Comparison of ENCODE assay signal across 11 mouse cellular contexts in genomic region chr9:108693946-108694345, GRCm38 (mm10). TPM values are rescaled to one million over a fixed set of nuclear protein-coding genes. Genes with fewer than 3 reads are reported as not detected.
DNase-seq lines count a peak whose midpoint lies in the region; ATAC-seq and TF ChIP-seq lines count a peak whose summit lies in the region.
"Had no signal": no experiment of that assay in that cellular context is flagged by ENCODE, and none has a peak within 500 bp of the region (broad histone marks: within the 10 kb centered on the region; RNA-seq: fewer than 3 reads in every experiment).

No protein-coding gene starts in this region.

- DNase-seq in heart, adult 11 months: peak; percentile 73
- DNase-seq in heart, postnatal 25 days (ENCODE audit: low spot score): no peak
- DNase-seq in midbrain, embryonic 10.5 days (ENCODE audit: low spot score): no peak
- DNase-seq in midbrain, embryonic 11.5 days (ENCODE audit: low spot score, missing footprints): no peak
- DNase-seq in liver, embryonic 14.5 days (ENCODE audit: low read depth in 3 of 3, low spot score in 3 of 3): no peak
- DNase-seq in stomach, postnatal 0 days (ENCODE audit: low spot score): no peak
- no peak for DNase-seq in urinary bladder, adult 18-20 months (ENCODE audit: low spot score in 2 of 2)
- no peak for DNase-seq in lung, adult 18-20 months
- DNase-seq: retina, postnatal 1 day; thymus, postnatal 4 days had no signal

- no peak for TF ChIP-seq EP300 in liver, embryonic 14.5 days (IDR thresholded peaks at IDR 0.05; ENCODE audit: low read depth)
- no peak for TF ChIP-seq EP300 in stomach, postnatal 0 days (optimal IDR thresholded peaks at IDR 0.05)

- H3K4me3 ChIP-seq in midbrain, embryonic 10.5 days: peak overlapping the region; percentile 78
- no peak overlapping the region for H3K4me3 ChIP-seq in midbrain, embryonic 11.5 days (ENCODE audit: low read depth, low read length)
- no peak overlapping the region for H3K4me3 ChIP-seq in liver, embryonic 14.5 days (ENCODE audit: insufficient read depth in 1 of 2, low read depth in 2 of 2, low read length in 2 of 2)
- no peak overlapping the region for H3K4me3 ChIP-seq in stomach, postnatal 0 days (ENCODE audit: low read depth, low read length)

- intact Hi-C loops in heart, postnatal 25 days (cut with DNase I): no loop called here

- H3K27ac ChIP-seq in midbrain, embryonic 10.5 days (replicated peaks): no peak overlapping the region
- H3K27ac ChIP-seq in midbrain, embryonic 11.5 days (ENCODE audit: low read depth, low read length): no peak overlapping the region
- H3K27ac ChIP-seq in liver, embryonic 14.5 days: no peak overlapping the region
- H3K27ac ChIP-seq in stomach, postnatal 0 days (replicated peaks): no peak overlapping the region

- H3K4me2 ChIP-seq in midbrain, embryonic 11.5 days: no peak overlapping the region
- H3K4me2 ChIP-seq in liver, embryonic 14.5 days (ENCODE audit: low read depth): peak overlapping the region; percentile 85
- peak overlapping the region; percentile 98 for H3K4me2 ChIP-seq in stomach, postnatal 0 days (replicated peaks; ENCODE audit: low read depth)

- no peak for ATAC-seq in midbrain, embryonic 11.5 days (ENCODE audit: low FRiP score)
- ATAC-seq in liver, embryonic 14.5 days (ENCODE audit: insufficient read depth): no peak
- no peak for ATAC-seq in stomach, postnatal 0 days (ENCODE audit: low FRiP score, low TSS enrichment)
- ATAC-seq: activated CD4-positive, CD25-positive, alpha-beta regulatory T cell, adult 4 months had no signal

- 83% methylated on average over 4 of the region's 4 CpGs for WGBS in midbrain, embryonic 10.5 days
- 69% methylated on average over 4 of the region's 4 CpGs for WGBS in midbrain, embryonic 11.5 days
- WGBS in liver, embryonic 14.5 days (ENCODE audit: insufficient replicate concordance): 70% methylated on average over 4 of the region's 4 CpGs
- WGBS in stomach, postnatal 0 days: 71% methylated on average over 4 of the region's 4 CpGs

- no peak for TF ChIP-seq CTCF in liver, embryonic 14.5 days (IDR thresholded peaks at IDR 0.05; ENCODE audit: low read depth)
- TF ChIP-seq CTCF in stomach, postnatal 0 days (IDR thresholded peaks at IDR 0.05; ENCODE audit: low read depth): no peak

- H3K9me3 ChIP-seq in midbrain, embryonic 10.5 days (replicated peaks): no peaks in the 10 kb centered on the region
- H3K9me3 ChIP-seq in midbrain, embryonic 11.5 days (ENCODE audit: control insufficient read depth, low read length): no peaks in the 10 kb centered on the region
- H3K9me3 ChIP-seq in liver, embryonic 14.5 days (ENCODE audit: control insufficient read depth, low read length): no peaks in the 10 kb centered on the region
- no peaks in the 10 kb centered on the region for H3K9me3 ChIP-seq in stomach, postnatal 0 days (ENCODE audit: control insufficient read depth, low read length)

- H3K27me3 ChIP-seq in midbrain, embryonic 10.5 days (ENCODE audit: low read depth, poor library complexity, severe bottlenecking): peaks cover 35% of the 10 kb centered on the region
- peaks cover 7% of the 10 kb centered on the region; the same call in 1 of the 2 replicates for H3K27me3 ChIP-seq in midbrain, embryonic 11.5 days (ENCODE audit: control insufficient read depth, insufficient read depth, low read length)
- H3K27me3 ChIP-seq in liver, embryonic 14.5 days (ENCODE audit: control insufficient read depth, insufficient read depth, low read length): peaks cover 24% of the 10 kb centered on the region
- H3K27me3 ChIP-seq in stomach, postnatal 0 days (ENCODE audit: control insufficient read depth, insufficient read depth, low read length): no peaks in the 10 kb centered on the region

- H3K9ac ChIP-seq in midbrain, embryonic 11.5 days (ENCODE audit: low read length): no peak overlapping the region
- H3K9ac ChIP-seq in liver, embryonic 14.5 days (replicated peaks): no peak overlapping the region
- no peak overlapping the region for H3K9ac ChIP-seq in stomach, postnatal 0 days (ENCODE audit: low read length)

- H3K36me3 ChIP-seq in midbrain, embryonic 10.5 days: peaks cover 6% of the 10 kb centered on the region; the same call in 1 of the 2 replicates
- H3K36me3 ChIP-seq in midbrain, embryonic 11.5 days (ENCODE audit: control insufficient read depth, insufficient read depth, low read length): no peaks in the 10 kb centered on the region
- no peaks in the 10 kb centered on the region for H3K36me3 ChIP-seq in liver, embryonic 14.5 days (replicated peaks; ENCODE audit: control insufficient read depth, insufficient read depth, low read depth)
- H3K36me3 ChIP-seq in stomach, postnatal 0 days (ENCODE audit: control insufficient read depth, insufficient read depth, low read length): no peaks in the 10 kb centered on the region

- H3K4me1 ChIP-seq in midbrain, embryonic 10.5 days: peaks cover 52% of the 10 kb centered on the region
- peaks cover 29% of the 10 kb centered on the region for H3K4me1 ChIP-seq in midbrain, embryonic 11.5 days (ENCODE audit: control insufficient read depth, insufficient read depth, low read length)
- H3K4me1 ChIP-seq in liver, embryonic 14.5 days (replicated peaks; ENCODE audit: control insufficient read depth in 2 of 2, insufficient read depth in 2 of 2, low read length in 1 of 2): peaks cover 4 to 12% of the 10 kb centered on the region in 2 experiments; a peak in 2 of 4 replicates
- peaks cover 9% of the 10 kb centered on the region for H3K4me1 ChIP-seq in stomach, postnatal 0 days (replicated peaks; ENCODE audit: control insufficient read depth, insufficient read depth)

RNA-seq across cellular contexts. Expression of gene Prkar2a, which starts 4.8 kb away (rescaled TPM):
- 10 to 100 TPM; 80.3 to 81.8 TPM for total RNA-seq in heart, postnatal 25 days (2021)
- polyA plus RNA-seq in midbrain, embryonic 10.5 days (2016; fragmentation: Nextera tagmentation; extraction: Ambion mirVana): 34.6 and 40.8 TPM in 2 replicates
- 58.0 and 58.2 TPM in 2 replicates for polyA plus RNA-seq in midbrain, embryonic 11.5 days (2014; fragmentation: Nextera tagmentation; extraction: Ambion mirVana)
- 5.0 and 6.4 TPM in 2 replicates for polyA plus RNA-seq in liver, embryonic 14.5 days (2012; rRNA removed)
- polyA plus RNA-seq in liver, embryonic 14.5 days (2014; fragmentation: Nextera tagmentation; extraction: Ambion mirVana): 9.9 and 10.1 TPM in 2 replicates
- 22.2 and 24.0 TPM in 2 replicates for polyA plus RNA-seq in stomach, postnatal 0 days (2015; fragmentation: Nextera tagmentation; extraction: Ambion mirVana)

RNA-seq across cellular contexts. Expression of gene Slc25a20, which starts 32.1 kb away (rescaled TPM):
- total RNA-seq in heart, postnatal 25 days (2021): 100 to 1,000 TPM; 192 to 211 TPM
- polyA plus RNA-seq in midbrain, embryonic 10.5 days (2016; fragmentation: Nextera tagmentation; extraction: Ambion mirVana): 34.5 and 36.2 TPM in 2 replicates
- 31.2 and 33.3 TPM in 2 replicates for polyA plus RNA-seq in midbrain, embryonic 11.5 days (2014; fragmentation: Nextera tagmentation; extraction: Ambion mirVana)
- polyA plus RNA-seq in liver, embryonic 14.5 days (2012; rRNA removed): 5.8 and 8.6 TPM in 2 replicates
- 12.3 and 14.0 TPM in 2 replicates for polyA plus RNA-seq in liver, embryonic 14.5 days (2014; fragmentation: Nextera tagmentation; extraction: Ambion mirVana)
- polyA plus RNA-seq in stomach, postnatal 0 days (2015; fragmentation: Nextera tagmentation; extraction: Ambion mirVana): 71.5 and 75.1 TPM in 2 replicates

RNA-seq across cellular contexts. Expression of gene Arih2, which starts 44.8 kb away (rescaled TPM):
- total RNA-seq in heart, postnatal 25 days (2021): 10 to 100 TPM; 41.3 to 42.2 TPM
- polyA plus RNA-seq in midbrain, embryonic 10.5 days (2016; fragmentation: Nextera tagmentation; extraction: Ambion mirVana): 66.8 and 72.6 TPM in 2 replicates
- 46.9 and 50.9 TPM in 2 replicates for polyA plus RNA-seq in midbrain, embryonic 11.5 days (2014; fragmentation: Nextera tagmentation; extraction: Ambion mirVana)
- polyA plus RNA-seq in liver, embryonic 14.5 days (2012; rRNA removed): 15.3 and 17.7 TPM in 2 replicates
- polyA plus RNA-seq in liver, embryonic 14.5 days (2014; fragmentation: Nextera tagmentation; extraction: Ambion mirVana): 18.0 and 22.0 TPM in 2 replicates
- 25.1 and 27.2 TPM in 2 replicates for polyA plus RNA-seq in stomach, postnatal 0 days (2015; fragmentation: Nextera tagmentation; extraction: Ambion mirVana)
